Mouse (Mus musculus): ENCODE measurements around the gene 4921539E11Rik. TPM values are rescaled to one million over a fixed set of nuclear protein-coding genes. Genes with fewer than 3 reads are reported as not detected.

4921539E11Rik gene
- polyA plus RNA-seq, 1 experiment from 2014 or later: not detected

Other genes with a start within 250 kb of the 4921539E11Rik start
- 31.4 and 33.2 TPM in 2 replicates for gene Mier1, start 176.5 kb downstream of the 4921539E11Rik start, polyA plus RNA-seq (2014; fragmentation: Nextera tagmentation; extraction: Ambion mirVana)
- 7.2 and 7.4 TPM in 2 replicates for gene Wdr78, start 176.3 kb downstream of the 4921539E11Rik start, polyA plus RNA-seq (2014; fragmentation: Nextera tagmentation; extraction: Ambion mirVana)
- gene Slc35d1, start 75.7 kb downstream of the 4921539E11Rik start, polyA plus RNA-seq (2014; fragmentation: Nextera tagmentation; extraction: Ambion mirVana): 6.4 TPM in 2 replicates
- 8.7 and 10.5 TPM in 2 replicates for gene Oma1, start 22.9 kb upstream of the 4921539E11Rik start, polyA plus RNA-seq (2014; fragmentation: Nextera tagmentation; extraction: Ambion mirVana)